Mouse (Mus musculus) midbrain, embryonic 12.5 days (tissue): ENCODE data around the gene Farp1. TPM values are rescaled to one million over a fixed set of nuclear protein-coding genes. Genes with fewer than 3 reads are reported as not detected.
A peak's percentile ranks its signal among the peaks of the same experiment; 100 is the strongest.

ENCODE experiments used
- ATAC-seq: fragments of 200-750 bp; cut with Nextera tagmentation; 2 replicates; pipeline ENCODE4 v1.8.0; 2017; ENCODE audit warnings: low read depth, moderate TSS enrichment, moderate library complexity; ENCODE audit not compliant: low FRiP score
- H3K27ac ChIP-seq: fragments of 300-500 bp; sonication (generic); replicated peaks from 2 replicates; pipeline ENCODE4 v1.5.1; 2016; ENCODE audit warnings: mild to moderate bottlenecking
- H3K27me3 ChIP-seq: fragments of 300-500 bp; sonication (generic); 2 replicates; pipeline ENCODE4 v1.6.1; 2016; ENCODE audit warnings: mild to moderate bottlenecking
- H3K36me3 ChIP-seq: fragments of 300-500 bp; sonication (generic); 2 replicates; pipeline ENCODE4 v1.6.1; 2016
- H3K4me1 ChIP-seq: fragments of 300-500 bp; sonication (generic); 2 replicates; pipeline ENCODE4 v1.6.1; 2016
- H3K4me2 ChIP-seq: fragments of 300-500 bp; sonication (generic); replicated peaks from 2 replicates; pipeline ENCODE4 v1.6.1; 2016; ENCODE audit warnings: mild to moderate bottlenecking, moderate library complexity
- H3K4me3 ChIP-seq: fragments of 300-500 bp; sonication (generic); 2 replicates; pipeline ENCODE4 v1.5.1; 2016; ENCODE audit warnings: mild to moderate bottlenecking
- H3K9ac ChIP-seq: fragments of 300-500 bp; sonication (generic); replicated peaks from 2 replicates; pipeline ENCODE4 v1.6.1; 2016; ENCODE audit warnings: mild to moderate bottlenecking, moderate library complexity
- H3K9me3 ChIP-seq: fragments of 300-500 bp; sonication (generic); 2 replicates; pipeline ENCODE4 v1.6.1; 2016; ENCODE audit warnings: mild to moderate bottlenecking
- WGBS: fragments of 180-500 bp; shearing (Covaris S2); methylation state at CpG from one replicate; pipeline ENCODE4 v1.1.7; 2016; 5-methylcytosine and 5-hydroxymethylcytosine counted together
- polyA plus RNA-seq: library from polyadenylated mRNA; unstranded; fragments of >200 nt; fragmentation: Nextera tagmentation; extraction: Ambion mirVana; gene quantifications from 2 replicates; pipeline ENCODE4 v1.2.1, GENCODE M21; 2016

The Farp1 gene
- polyA plus RNA-seq, 1 experiment from 2014 or later: 26.5 TPM

DNA sequence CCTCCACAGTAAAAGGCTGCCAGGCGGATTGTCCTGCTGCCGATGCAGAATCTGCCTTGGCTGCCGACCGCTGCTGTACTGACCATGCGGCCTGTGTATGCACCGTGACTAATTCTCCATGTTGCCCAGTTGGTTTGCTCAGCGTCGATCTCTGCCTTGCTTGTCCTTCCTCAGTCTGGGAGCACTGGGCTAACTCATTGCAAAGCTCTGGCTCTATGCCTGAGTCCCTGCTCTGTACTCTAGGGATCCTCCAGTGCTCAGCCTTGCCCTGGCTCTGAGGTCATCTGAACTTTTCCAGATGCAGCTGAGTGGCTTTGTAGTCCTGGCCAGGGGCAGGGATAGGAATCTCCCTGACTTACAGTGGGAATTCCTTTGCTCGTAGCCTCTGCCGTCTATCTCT is 24.3 kb downstream of the Farp1 start:
- peaks cover 45% of the 10 kb centered on the region for H3K4me1 ChIP-seq

GRCm38 (mm10) chr14:121060484-121060883 is 25.5 kb downstream of the Farp1 start:
- 61% methylated on average over 11 of the region's 11 CpGs for WGBS

More for the DNA sequence above, 24.3 kb downstream of the Farp1 start:
- Histone ChIP-seq H3K27ac (no peak overlapping the region), H3K4me2 (no peak overlapping the region), H3K9me3 (no peaks in the 10 kb centered on the region), H3K9ac (no peak overlapping the region), H3K36me3 (no peaks in the 10 kb centered on the region), H3K27me3 (peaks cover 11% of the 10 kb centered on the region; the same call in 1 of the 2 replicates), H3K4me3 (no peak overlapping the region)
- WGBS: 23% methylated on average over 10 of the region's 10 CpGs
- ATAC-seq: peak; percentile 3; the same call in 1 of the 2 replicates

GRCm38 (mm10) chr14:121061686-121062085 is 26.7 kb downstream of the Farp1 start:
- WGBS: 65% methylated on average over 4 of the region's 4 CpGs
- H3K9ac ChIP-seq: no peak overlapping the region
- no peak overlapping the region for H3K4me3 ChIP-seq
- H3K4me2 ChIP-seq: no peak overlapping the region
- H3K27me3 ChIP-seq: 0 out of 2 replicates have a peak, but pooled peaks cover 6% of the 10 kb centered on the region
- H3K9me3 ChIP-seq: no peaks in the 10 kb centered on the region
- H3K27ac ChIP-seq: no peak overlapping the region
- no peaks in the 10 kb centered on the region for H3K36me3 ChIP-seq
- H3K4me1 ChIP-seq: peaks cover 51% of the 10 kb centered on the region
- no peak for ATAC-seq

More at GRCm38 (mm10) chr14:121060484-121060883, 25.5 kb downstream of the Farp1 start:
- no peak for ATAC-seq
- Histone ChIP-seq H3K4me2 (no peak overlapping the region), H3K4me3 (no peak overlapping the region), H3K4me1 (peaks cover 51% of the 10 kb centered on the region), H3K9ac (no peak overlapping the region), H3K36me3 (no peaks in the 10 kb centered on the region), H3K27me3 (peaks cover 11% of the 10 kb centered on the region; the same call in 1 of the 2 replicates), H3K9me3 (no peaks in the 10 kb centered on the region), H3K27ac (no peak overlapping the region)

- H3K36me3 ChIP-seq: no peaks in the 10 kb centered on the region
- no peaks in the 10 kb centered on the region for H3K9me3 ChIP-seq
- H3K4me1 ChIP-seq: peaks cover 51% of the 10 kb centered on the region
- H3K27me3 ChIP-seq: no peaks in the 10 kb centered on the region
- H3K9ac ChIP-seq: no peak overlapping the region
- no peak overlapping the region for H3K4me2 ChIP-seq
- ATAC-seq: peak; percentile 79
- H3K4me3 ChIP-seq: no peak overlapping the region
- peak overlapping the region; percentile 20; the same call in 1 of the 2 replicates for H3K27ac ChIP-seq
- WGBS: 34% methylated on average over 14 of the region's 14 CpGs
Measured at GRCm38 (mm10) chr14:121062238-121063082, 27.5 kb downstream of the Farp1 start.

GRCm38 (mm10) chr14:121064726-121065125 is 29.7 kb downstream of the Farp1 start:
- 53% methylated on average over 1 of the region's 1 CpGs for whole genome bisulfite sequencing
- ATAC-seq: no peak

DNA sequence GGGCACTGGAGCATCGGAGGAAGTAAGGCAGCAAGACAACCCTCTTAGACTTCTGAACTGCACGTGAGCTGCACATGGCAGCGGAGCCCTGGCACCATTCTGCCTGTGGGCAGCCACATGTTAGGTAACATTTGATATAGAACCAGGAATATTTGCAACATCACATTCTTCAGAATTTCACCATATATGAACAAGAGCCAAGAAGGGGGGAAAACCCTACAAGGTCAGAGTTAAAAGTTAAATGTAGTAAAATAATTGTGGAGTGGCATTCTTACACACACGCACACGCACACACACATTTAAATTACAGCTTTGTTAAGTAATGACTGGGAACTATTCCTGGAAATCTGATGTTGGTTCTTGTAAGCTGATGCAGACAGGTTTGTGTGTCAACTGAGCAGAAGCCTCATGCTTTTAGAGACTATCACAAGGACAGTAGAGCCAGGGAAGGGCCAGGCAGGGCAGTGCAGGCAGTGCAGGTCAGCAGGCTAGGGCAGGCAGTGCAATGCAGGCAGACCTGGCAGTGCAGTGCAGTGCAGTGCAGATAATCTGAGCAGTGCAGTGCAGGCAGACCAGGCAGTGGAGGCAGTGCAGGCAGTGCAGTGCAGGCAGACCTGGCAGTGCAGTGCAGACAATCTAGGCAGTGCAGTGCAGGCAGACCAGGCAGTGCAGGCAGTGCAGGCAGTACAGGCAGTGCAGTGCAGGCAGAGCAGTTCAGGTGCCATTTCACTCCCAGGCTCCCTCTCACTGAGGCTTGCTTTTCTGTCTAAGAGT is 38.3 kb downstream of the Farp1 start:
- Histone ChIP-seq H3K27ac (no peak overlapping the region), H3K9ac (no peak overlapping the region), H3K4me3 (no peak overlapping the region), H3K4me2 (no peak overlapping the region), H3K4me1 (no peaks in the 10 kb centered on the region), H3K9me3 (no peaks in the 10 kb centered on the region), H3K27me3 (no peaks in the 10 kb centered on the region), H3K36me3 (no peaks in the 10 kb centered on the region)
- 98% methylated on average over 5 of the region's 5 CpGs for WGBS
- peak; percentile 34; the same call in 1 of the 2 replicates for ATAC-seq

More at GRCm38 (mm10) chr14:121064726-121065125, 29.7 kb downstream of the Farp1 start:
- H3K36me3 ChIP-seq: no peaks in the 10 kb centered on the region
- no peaks in the 10 kb centered on the region for H3K9me3 ChIP-seq
- no peak overlapping the region for H3K4me3 ChIP-seq
- no peak overlapping the region for H3K27ac ChIP-seq
- peaks cover 40% of the 10 kb centered on the region for H3K4me1 ChIP-seq
- no peak overlapping the region for H3K4me2 ChIP-seq
- no peaks in the 10 kb centered on the region for H3K27me3 ChIP-seq
- no peak overlapping the region for H3K9ac ChIP-seq

GRCm38 (mm10) chr14:121074197-121074734 is 39.3 kb downstream of the Farp1 start:
- Histone ChIP-seq H3K4me2 (no peak overlapping the region), H3K9ac (no peak overlapping the region), H3K27ac (no peak overlapping the region), H3K36me3 (peaks cover 6% of the 10 kb centered on the region; the same call in 1 of the 2 replicates), H3K27me3 (no peaks in the 10 kb centered on the region), H3K4me1 (no peaks in the 10 kb centered on the region), H3K9me3 (no peaks in the 10 kb centered on the region), H3K4me3 (no peak overlapping the region)
- 81% methylated on average over 2 of the region's 2 CpGs for WGBS
- ATAC-seq: no peak

- no peak for ATAC-seq
- no peak overlapping the region for H3K4me3 ChIP-seq
- no peak overlapping the region for H3K9ac ChIP-seq
- peaks cover 9% of the 10 kb centered on the region for H3K36me3 ChIP-seq
- no peak overlapping the region for H3K27ac ChIP-seq
- WGBS: 84% methylated on average over 5 of the region's 5 CpGs
- no peaks in the 10 kb centered on the region for H3K9me3 ChIP-seq
- no peak overlapping the region for H3K4me2 ChIP-seq
- H3K27me3 ChIP-seq: no peaks in the 10 kb centered on the region
- no peaks in the 10 kb centered on the region; the same call in 1 of the 2 replicates for H3K4me1 ChIP-seq
Measured at GRCm38 (mm10) chr14:121080739-121081138, 45.7 kb downstream of the Farp1 start.

DNA sequence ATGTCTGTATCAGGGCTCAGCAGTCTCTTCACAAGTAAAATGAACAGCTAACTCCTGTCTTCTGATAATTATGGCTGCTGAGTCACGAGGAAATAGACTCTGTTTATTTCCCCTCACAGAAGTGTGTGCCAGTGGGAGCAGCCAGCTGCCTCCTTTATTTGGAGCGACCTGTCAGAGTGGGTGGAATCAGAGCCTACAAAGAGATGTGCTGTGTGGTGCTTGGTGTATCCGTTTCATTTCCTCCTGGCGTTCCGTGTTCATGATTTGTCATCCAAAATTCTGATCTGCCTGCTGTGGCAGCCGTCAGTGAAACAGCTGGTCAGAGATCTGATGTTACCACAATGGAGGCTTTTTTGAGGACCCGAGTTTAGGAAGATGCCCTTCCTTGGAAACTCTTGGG is 47.3 kb downstream of the Farp1 start:
- ATAC-seq: no peak
- no peak overlapping the region for H3K27ac ChIP-seq
- WGBS: 74% methylated on average over 7 of the region's 7 CpGs

DNA sequence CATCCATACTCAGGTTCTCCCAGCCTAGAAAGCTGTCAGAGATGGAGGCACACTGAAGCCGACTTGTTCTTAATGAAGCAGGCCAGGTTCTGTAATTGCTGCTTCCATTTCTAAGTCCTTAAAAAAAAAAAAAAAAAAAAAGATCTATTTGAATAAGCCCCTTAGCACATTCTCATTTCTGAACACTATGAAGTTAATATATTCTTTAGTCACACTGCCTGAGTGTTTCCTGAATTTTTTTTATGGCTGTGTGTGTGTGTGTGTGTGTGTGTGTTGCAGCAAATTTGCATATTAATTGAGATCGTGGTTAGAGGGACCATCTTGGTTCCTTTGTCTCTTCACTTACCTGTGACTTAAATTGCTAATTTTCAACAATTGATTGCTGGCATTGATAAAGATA is 47.8 kb downstream of the Farp1 start:
- Histone ChIP-seq H3K4me3 (no peak overlapping the region), H3K36me3 (peaks cover 9% of the 10 kb centered on the region), H3K9ac (no peak overlapping the region), H3K4me2 (no peak overlapping the region), H3K27ac (no peak overlapping the region), H3K4me1 (no peaks in the 10 kb centered on the region; the same call in 1 of the 2 replicates), H3K9me3 (no peaks in the 10 kb centered on the region), H3K27me3 (no peaks in the 10 kb centered on the region)
- WGBS: 67% methylated on average over 2 of the region's 2 CpGs
- ATAC-seq: no peak

More for the DNA sequence above, 47.3 kb downstream of the Farp1 start:
- H3K27me3 ChIP-seq: no peaks in the 10 kb centered on the region
- H3K9ac ChIP-seq: no peak overlapping the region
- H3K9me3 ChIP-seq: no peaks in the 10 kb centered on the region
- H3K4me1 ChIP-seq: no peaks in the 10 kb centered on the region; the same call in 1 of the 2 replicates
- H3K4me2 ChIP-seq: no peak overlapping the region
- H3K36me3 ChIP-seq: peaks cover 9% of the 10 kb centered on the region
- no peak overlapping the region for H3K4me3 ChIP-seq

DNA sequence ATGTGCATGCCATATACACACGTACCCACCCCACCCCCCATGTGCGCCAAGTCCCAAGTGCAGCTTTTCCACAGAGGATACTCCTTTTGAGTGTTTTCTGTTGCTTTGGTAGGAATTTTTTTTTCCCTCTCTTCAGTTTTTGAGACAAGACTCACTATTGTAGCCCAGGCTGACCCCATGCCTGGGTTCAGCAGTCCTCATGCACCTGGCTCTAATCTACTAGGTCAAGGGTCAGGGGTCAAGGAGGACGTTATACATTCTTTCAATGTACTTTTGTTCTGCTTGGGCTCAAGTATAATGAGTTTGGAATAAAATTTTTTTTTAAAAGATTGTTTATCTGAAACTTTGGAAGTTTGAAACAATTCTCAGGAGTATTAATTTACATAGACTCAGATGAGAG is 48.4 kb downstream of the Farp1 start:
- Histone ChIP-seq H3K9ac (no peak overlapping the region), H3K9me3 (no peaks in the 10 kb centered on the region), H3K27me3 (no peaks in the 10 kb centered on the region), H3K27ac (no peak overlapping the region), H3K36me3 (peaks cover 9% of the 10 kb centered on the region), H3K4me2 (no peak overlapping the region), H3K4me1 (no peaks in the 10 kb centered on the region; the same call in 1 of the 2 replicates), H3K4me3 (no peak overlapping the region)
- ATAC-seq: no peak
- 84% methylated on average over 3 of the region's 3 CpGs for WGBS
